Mouse (Mus musculus) gastrocnemius, postnatal 36 days (tissue): ENCODE data around the gene Atxn7l1. TPM values are rescaled to one million over a fixed set of nuclear protein-coding genes. Genes with fewer than 3 reads are reported as not detected.
A peak's percentile ranks its signal among the peaks of the same experiment; 100 is the strongest.

Experiments used
- DNase-seq, 2 experiments: peaks; one replicate each; pipeline ENCODE4 v3.0.0; 2022
- intact Hi-C: fragments of 180-260 bp; cut with DNase I; formaldehyde crosslinking; loops from one replicate; pipeline ENCODE4 v1.15.1; 2025
- total RNA-seq, 2 experiments: library from RNA; stranded (reverse); gene quantifications; 2 replicates each; pipeline ENCODE4 v1.2.3; 2021

Atxn7l1 gene
- total RNA-seq, 2 experiments from 2014 or later = 15.4 to 16.0 TPM

GRCm38 (mm10) chr12:33302523-33303383, 155.3 kb downstream of the Atxn7l1 start:
- intact Hi-C loops = no loop called here
- peak; percentile 51 to 69 for DNase-seq

- intact Hi-C loops = no loop called here
- DNase-seq = no peak
Measured at GRCm38 (mm10) chr12:33303384-33303770, 155.9 kb downstream of the Atxn7l1 start.

- intact Hi-C loops = no loop called here
- DNase-seq = no peak
Measured at GRCm38 (mm10) chr12:33305106-33305505, 157.6 kb downstream of the Atxn7l1 start.

- intact Hi-C loops = no loop called here
- DNase-seq = no peak
Measured at GRCm38 (mm10) chr12:33306476-33306875, 159.0 kb downstream of the Atxn7l1 start.

GRCm38 (mm10) chr12:33308668-33309067, 161.2 kb downstream of the Atxn7l1 start:
- DNase-seq = no peak
- intact Hi-C loops = no loop called here

GRCm38 (mm10) chr12:33313828-33314671, 166.6 kb downstream of the Atxn7l1 start:
- peak; percentile 71 to 76 for DNase-seq
- intact Hi-C loops = no loop called here

GRCm38 (mm10) chr12:33314924-33315643, 167.6 kb downstream of the Atxn7l1 start:
- no peak for DNase-seq
- intact Hi-C loops = no loop called here

GRCm38 (mm10) chr12:33315804-33316203, 168.3 kb downstream of the Atxn7l1 start:
- intact Hi-C loops = no loop called here
- DNase-seq = no peak

- DNase-seq = no peak
- intact Hi-C loops = no loop called here
Measured at GRCm38 (mm10) chr12:33317792-33318530, 170.5 kb downstream of the Atxn7l1 start.

GRCm38 (mm10) chr12:33322547-33322946, 175.1 kb downstream of the Atxn7l1 start:
- intact Hi-C loops = no loop called here
- no peak for DNase-seq

- intact Hi-C loops = no loop called here
- no peak for DNase-seq
Measured at GRCm38 (mm10) chr12:33323821-33324220, 176.3 kb downstream of the Atxn7l1 start.

GRCm38 (mm10) chr12:33325424-33325823, 177.9 kb downstream of the Atxn7l1 start:
- DNase-seq = no peak
- intact Hi-C loops = no loop called here

- intact Hi-C loops = no loop called here
- no peak for DNase-seq
Measured at GRCm38 (mm10) chr12:33332046-33332445, 184.6 kb downstream of the Atxn7l1 start.

- intact Hi-C loops = no loop called here
- DNase-seq = no peak
Measured at GRCm38 (mm10) chr12:33332796-33333195, 185.3 kb downstream of the Atxn7l1 start.

GRCm38 (mm10) chr12:33333914-33334313, 186.4 kb downstream of the Atxn7l1 start:
- peak; percentile 82 to 89 for DNase-seq
- intact Hi-C loops = loop anchor here (2.0 kb wide), 1 partner anchor 55 kb away; no protein-coding TSS in a partner anchor

GRCm38 (mm10) chr12:33334511-33334910, 187.0 kb downstream of the Atxn7l1 start:
- no peak for DNase-seq
- intact Hi-C loops = loop anchor here (2.0 kb wide), 1 partner anchor 56 kb away; no protein-coding TSS in a partner anchor

- intact Hi-C loops = loop anchor here (2.0 to 5.0 kb wide), 2 partner anchors 42 to 56 kb away; no protein-coding TSS in a partner anchor
- no peak for DNase-seq
Measured at GRCm38 (mm10) chr12:33334951-33335350, 187.5 kb downstream of the Atxn7l1 start.

GRCm38 (mm10) chr12:33335410-33335809, 187.9 kb downstream of the Atxn7l1 start:
- intact Hi-C loops = loop anchor here (2.0 to 5.0 kb wide), 2 partner anchors 42 to 57 kb away; no protein-coding TSS in a partner anchor

GRCm38 (mm10) chr12:33336561-33337125, 189.2 kb downstream of the Atxn7l1 start:
- no peak for DNase-seq
- intact Hi-C loops = loop anchor here (5.0 kb wide), 1 partner anchor 41 kb away; no protein-coding TSS in a partner anchor

More at GRCm38 (mm10) chr12:33335410-33335809, 187.9 kb downstream of the Atxn7l1 start:
- DNase-seq = no peak
